Mouse (Mus musculus) spleen, adult 2 months (tissue): Measurements from ENCODE around the gene Foxc2. TPM values are rescaled to one million over a fixed set of nuclear protein-coding genes. Genes with fewer than 3 reads are reported as not detected.

Experiments used
- DNase-seq, 2 experiments: peaks; one replicate each; pipeline versions ENCODE4 v3.0.0 to v3.0.0-alpha.2; 2012 to 2021; ENCODE audit warnings: low spot score in 2 of 2, low read depth in 1 of 2
- H3K27ac ChIP-seq: fragments of 200-500 bp; 2 replicates; pipeline ENCODE4 v1.5.1; 2012; ENCODE audit warnings: low read length, inconsistent platforms; ENCODE audit not compliant: insufficient read depth
- H3K27me3 ChIP-seq: fragments of 200-500 bp; 2 replicates; pipeline ENCODE4 v1.6.1; 2012; ENCODE audit warnings: mild to moderate bottlenecking, moderate library complexity, low read length, inconsistent platforms; ENCODE audit not compliant: control insufficient read depth, insufficient read depth
- H3K36me3 ChIP-seq: fragments of 200-500 bp; 2 replicates; pipeline ENCODE4 v1.6.1; 2012; ENCODE audit warnings: mild to moderate bottlenecking, low read length, inconsistent platforms; ENCODE audit not compliant: control insufficient read depth, insufficient read depth
- H3K4me1 ChIP-seq: fragments of 200-500 bp; 2 replicates; pipeline ENCODE4 v1.6.1; 2011; ENCODE audit warnings: inconsistent platforms; ENCODE audit not compliant: control insufficient read depth, insufficient read depth, insufficient read length
- H3K4me3 ChIP-seq: fragments of 200-500 bp; 2 replicates; pipeline ENCODE4 v1.5.1; 2011; ENCODE audit warnings: mild to moderate bottlenecking, inconsistent platforms; ENCODE audit not compliant: insufficient read depth, insufficient read length; ENCODE audit errors: extremely low read depth
- CTCF ChIP-seq: fragments of 200-500 bp; IDR thresholded peaks from 2 replicates; pipeline ENCODE4 v1.5.1; 2011; ENCODE audit warnings: mild to moderate bottlenecking, inconsistent platforms; ENCODE audit not compliant: insufficient read depth, insufficient read length, insufficient replicate concordance; ENCODE audit errors: extremely low read depth
- POLR2A ChIP-seq: fragments of 200-500 bp; IDR thresholded peaks from 2 replicates; pipeline ENCODE4 v1.6.1; 2011; ENCODE audit warnings: low read depth, low read length, inconsistent platforms
- WGBS: fragments of 180-500 bp; shearing (Covaris S2); methylation state at CpG from one replicate; pipeline ENCODE4 v1.1.7; 2018; 5-methylcytosine and 5-hydroxymethylcytosine counted together
- polyA plus RNA-seq: library from polyadenylated mRNA; depleted of rRNA; stranded (reverse); fragments of >200 nt; gene quantifications from 2 replicates; pipeline ENCODE4 v1.2.3, GENCODE M21; 2012

The Foxc2 gene
- polyA plus RNA-seq, 1 experiment: 0.12 TPM

DNA sequence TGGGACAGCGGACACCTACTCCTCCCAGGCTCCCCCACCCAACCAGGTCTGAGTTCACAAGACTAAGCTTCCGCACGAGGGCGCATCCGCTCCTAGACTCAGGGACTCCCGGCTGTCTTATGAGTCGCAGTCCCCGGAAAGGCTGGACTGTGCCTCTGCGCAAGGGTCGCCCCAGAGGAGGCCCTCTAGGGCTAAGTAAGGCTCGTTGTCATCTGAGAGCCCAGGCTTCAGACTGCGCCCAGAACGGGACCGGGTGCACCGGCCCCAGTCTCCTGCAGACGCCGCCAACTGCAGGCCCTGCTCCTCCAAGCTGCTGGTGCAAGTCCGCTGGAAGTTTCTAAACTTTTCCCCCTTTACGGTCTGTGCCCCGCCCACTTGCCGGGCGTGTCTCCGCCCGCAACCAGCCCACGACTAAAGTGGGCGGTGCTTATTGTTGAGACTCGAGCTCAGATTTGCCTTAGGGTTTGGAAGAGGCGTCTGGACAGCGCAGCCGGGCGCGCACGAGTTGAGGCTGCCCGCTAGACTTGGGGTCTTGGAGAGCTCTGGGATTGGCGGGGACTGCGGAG is 9.4 kb downstream of the Foxc2 start:
- H3K4me3 ChIP-seq: no peak overlapping the region

GRCm38 (mm10) chr8:121126191-121126590 is 10.2 kb downstream of the Foxc2 start:
- H3K27me3 ChIP-seq: peaks cover 32% of the 10 kb centered on the region
- H3K36me3 ChIP-seq: no peaks in the 10 kb centered on the region
- no peak overlapping the region for H3K4me3 ChIP-seq
- no peak for DNase-seq
- no peak overlapping the region for H3K27ac ChIP-seq
- TF ChIP-seq CTCF (no peak), POLR2A (no peak)
- 17% methylated on average over 6 of the region's 6 CpGs for WGBS
- no peaks in the 10 kb centered on the region for H3K4me1 ChIP-seq

More for the DNA sequence above, 9.4 kb downstream of the Foxc2 start:
- H3K36me3 ChIP-seq: no peaks in the 10 kb centered on the region
- 4% methylated on average over 35 of the region's 36 CpGs for WGBS
- no peak for DNase-seq
- H3K27me3 ChIP-seq: peaks cover 33% of the 10 kb centered on the region
- H3K4me1 ChIP-seq: no peaks in the 10 kb centered on the region
- TF ChIP-seq POLR2A (no peak), CTCF (no peak)
- no peak overlapping the region for H3K27ac ChIP-seq

GRCm38 (mm10) chr8:121126694-121127093 is 10.7 kb downstream of the Foxc2 start:
- H3K27ac ChIP-seq: no peak overlapping the region
- H3K27me3 ChIP-seq: peaks cover 30% of the 10 kb centered on the region
- H3K4me3 ChIP-seq: no peak overlapping the region
- WGBS: 23% methylated on average over 6 of the region's 6 CpGs
- DNase-seq: no peak
- no peaks in the 10 kb centered on the region for H3K4me1 ChIP-seq
- TF ChIP-seq POLR2A: no peak
- no peak for TF ChIP-seq CTCF
- H3K36me3 ChIP-seq: no peaks in the 10 kb centered on the region

GRCm38 (mm10) chr8:121127291-121127701 is 11.3 kb downstream of the Foxc2 start:
- Histone ChIP-seq H3K4me3 (no peak overlapping the region), H3K27me3 (peaks cover 27% of the 10 kb centered on the region), H3K36me3 (no peaks in the 10 kb centered on the region), H3K27ac (no peak overlapping the region), H3K4me1 (no peaks in the 10 kb centered on the region)
- WGBS: 15% methylated on average over 11 of the region's 11 CpGs
- DNase-seq: no peak
- TF ChIP-seq CTCF: no peak
- TF ChIP-seq POLR2A: no peak

DNA sequence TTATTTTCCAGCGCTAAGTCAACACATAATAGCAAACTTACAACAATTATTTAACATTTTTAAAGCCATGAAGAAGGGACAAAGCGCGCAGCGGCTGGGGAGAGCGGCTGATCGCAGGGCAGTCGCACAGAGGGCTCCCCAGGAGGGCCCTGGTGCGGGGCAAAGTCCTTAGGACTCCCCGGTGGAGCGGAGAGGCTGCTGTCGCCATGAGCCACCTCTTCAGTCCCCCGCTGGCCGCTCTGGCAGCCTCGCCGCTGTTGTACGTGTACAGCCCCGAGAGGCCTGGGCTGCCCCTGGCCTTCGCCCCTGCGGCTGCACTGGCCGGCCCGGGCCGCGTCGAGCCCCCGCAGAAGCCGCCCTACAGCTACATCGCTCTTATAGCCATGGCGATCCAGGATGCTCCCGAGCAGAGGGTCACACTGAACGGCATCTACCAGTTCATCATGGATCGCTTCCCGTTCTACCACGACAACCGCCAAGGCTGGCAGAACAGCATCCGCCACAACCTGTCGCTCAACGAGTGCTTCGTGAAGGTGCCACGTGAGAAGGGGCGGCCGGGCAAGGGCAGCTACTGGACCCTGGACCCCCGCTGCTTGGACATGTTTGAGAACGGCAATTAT is 11.9 kb downstream of the Foxc2 start, which contains the start of gene Foxl1:
Gene Foxl1, plus strand, starts transcription at position 185 of the 620 bp plus-strand sequence.
- DNase-seq: no peak
- Histone ChIP-seq H3K27ac (no peak within 1 kb of the TSS), H3K4me1 (no peaks in the 10 kb centered on the region), H3K4me3 (no peak within 1 kb of the TSS), H3K36me3 (no peaks in the 10 kb centered on the region), H3K27me3 (peaks cover 24% of the 10 kb centered on the region)
- WGBS: 9% methylated on average over 43 of the region's 43 CpGs
- no peak for TF ChIP-seq POLR2A
- no peak for TF ChIP-seq CTCF

GRCm38 (mm10) chr8:121128531-121129264 is 12.7 kb downstream of the Foxc2 start:
- DNase-seq: no peak
- Histone ChIP-seq H3K27ac (no peak overlapping the region), H3K4me3 (no peak overlapping the region), H3K36me3 (no peaks in the 10 kb centered on the region), H3K4me1 (no peaks in the 10 kb centered on the region), H3K27me3 (peaks cover 24% of the 10 kb centered on the region)
- WGBS: 9% methylated on average over 54 of the region's 55 CpGs
- TF ChIP-seq CTCF (no peak), POLR2A (no peak)
